Mouse (Mus musculus): Measurements from ENCODE around the gene Fabp6. TPM values are rescaled to one million over a fixed set of nuclear protein-coding genes. Genes with fewer than 3 reads are reported as not detected.

Fabp6 gene
- polyA plus RNA-seq (2014; fragmentation: Nextera tagmentation; extraction: Ambion mirVana), result not detected in 2 replicates

DNA sequence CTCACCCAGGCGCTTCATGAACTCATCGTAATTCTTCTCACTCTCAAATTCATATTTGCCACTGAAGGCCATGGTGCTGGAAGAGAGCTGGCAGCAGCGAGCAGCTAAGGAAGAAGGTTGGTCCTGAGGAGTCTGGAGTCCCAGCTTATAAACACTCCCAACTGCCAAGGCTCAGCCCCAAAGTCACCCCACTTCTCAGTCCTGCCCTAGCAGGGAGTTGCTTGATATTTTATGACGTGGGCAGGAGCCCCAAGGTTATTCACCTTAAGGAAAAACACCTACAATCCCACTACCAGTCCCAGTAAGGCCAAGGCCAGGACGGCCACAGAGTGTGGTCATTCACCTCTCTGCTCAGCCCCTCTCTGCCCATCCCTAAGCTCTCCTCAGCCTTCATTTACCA, at the start of gene Fabp6:
Gene Fabp6, minus strand, starts transcription at position 101 of the 400 bp plus-strand sequence.
- Histone ChIP-seq H3K9me3 (ENCODE audit: control insufficient read depth, low read length) (no peaks in the 10 kb centered on the region), H3K4me3 (ENCODE audit: low read depth, low read length) (no peak within 1 kb of the TSS), H3K9ac (ENCODE audit: low read length) (no peak within 1 kb of the TSS), H3K4me1 (ENCODE audit: control insufficient read depth, insufficient read depth, low read length) (no peaks in the 10 kb centered on the region), H3K4me2 (no peak within 1 kb of the TSS), H3K27me3 (ENCODE audit: control insufficient read depth, insufficient read depth, low read length) (no peaks in the 10 kb centered on the region), H3K27ac (ENCODE audit: low read depth, low read length) (no peak within 1 kb of the TSS), H3K36me3 (ENCODE audit: control insufficient read depth, insufficient read depth, low read length) (no peaks in the 10 kb centered on the region)
- WGBS, result 83% methylated on average over 5 of the region's 5 CpGs
- DNase-seq (ENCODE audit: low spot score, missing footprints) (peak; percentile 60), ATAC-seq (ENCODE audit: low FRiP score) (no peak)

DNA sequence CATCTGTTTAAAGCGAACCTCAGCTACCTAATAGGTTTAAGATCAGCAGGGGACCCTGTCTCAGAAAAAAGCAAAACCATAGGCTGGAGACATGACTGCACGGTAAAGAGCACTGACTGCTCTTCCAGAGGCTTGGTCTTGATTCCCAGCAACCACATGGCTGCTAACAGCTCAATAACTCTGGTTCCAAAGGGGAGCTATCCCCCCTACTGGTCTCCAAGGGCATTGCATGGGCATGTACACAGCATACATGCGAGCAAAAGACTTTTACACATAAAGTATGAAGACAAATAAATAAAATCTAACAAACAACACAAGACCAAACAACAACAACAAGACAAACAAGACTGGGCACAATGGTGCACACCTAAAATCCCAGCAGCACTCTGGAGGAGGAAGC, 43.9 kb upstream of the Fabp6 start:
- Histone ChIP-seq H3K4me1 (ENCODE audit: control insufficient read depth, insufficient read depth, low read length) (peaks cover 9% of the 10 kb centered on the region), H3K4me3 (ENCODE audit: low read depth, low read length) (no peak overlapping the region), H3K27ac (ENCODE audit: low read depth, low read length) (no peak overlapping the region), H3K4me2 (no peak overlapping the region), H3K9me3 (ENCODE audit: control insufficient read depth, low read length) (no peaks in the 10 kb centered on the region), H3K9ac (ENCODE audit: low read length) (no peak overlapping the region), H3K27me3 (ENCODE audit: control insufficient read depth, insufficient read depth, low read length) (no peaks in the 10 kb centered on the region), H3K36me3 (ENCODE audit: control insufficient read depth, insufficient read depth, low read length) (no peaks in the 10 kb centered on the region)
- ATAC-seq (ENCODE audit: low FRiP score) (no peak), DNase-seq (ENCODE audit: low spot score, missing footprints) (no peak)
- 89% methylated on average over 3 of the region's 3 CpGs for WGBS

DNA sequence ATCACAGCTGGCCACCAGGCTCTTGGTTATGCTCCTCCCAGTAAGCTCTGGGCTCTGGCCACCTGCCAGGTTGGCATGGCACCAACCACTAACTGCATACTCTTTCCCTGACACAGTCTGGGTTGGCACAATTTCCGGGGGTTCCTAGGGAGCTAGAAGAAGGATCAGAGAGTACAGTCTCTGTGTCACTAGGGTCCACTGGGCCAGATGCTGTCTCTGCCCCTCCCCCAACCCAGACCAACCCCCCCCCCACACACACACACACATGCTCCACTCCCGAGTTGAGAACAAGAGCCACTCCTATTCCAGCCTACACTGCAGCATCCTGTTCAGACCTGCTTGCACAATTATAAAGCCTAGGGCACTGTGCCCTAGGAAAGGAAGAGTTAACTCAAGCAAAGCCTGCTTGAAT, 41.8 kb upstream of the Fabp6 start:
- Histone ChIP-seq H3K4me2 (no peak overlapping the region), H3K27ac (ENCODE audit: low read depth, low read length) (peak overlapping the region; percentile 48)
- no peak for DNase-seq (ENCODE audit: low spot score, missing footprints)

DNA sequence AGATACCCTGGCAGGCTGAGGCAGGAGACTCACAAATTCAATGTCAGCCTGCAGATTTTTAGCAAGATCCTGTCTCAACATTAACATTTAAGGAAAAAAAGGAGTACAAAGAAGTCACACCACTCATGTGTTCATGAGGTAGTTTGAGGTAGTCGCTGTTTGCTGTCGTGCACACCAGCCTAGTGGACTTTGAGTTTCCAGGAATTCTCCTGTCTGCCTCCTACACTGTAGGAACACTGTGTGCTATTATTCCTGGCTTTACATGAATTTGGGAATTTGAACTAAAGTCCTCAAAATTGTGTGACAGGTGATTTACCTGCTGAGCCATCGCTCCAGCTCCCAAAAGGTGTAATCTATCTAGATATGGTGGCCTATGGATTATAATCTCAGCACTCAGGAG, 37.1 kb upstream of the Fabp6 start:
- Histone ChIP-seq H3K4me3 (ENCODE audit: low read depth, low read length) (no peak overlapping the region), H3K9me3 (ENCODE audit: control insufficient read depth, low read length) (no peaks in the 10 kb centered on the region), H3K9ac (ENCODE audit: low read length) (no peak overlapping the region), H3K4me1 (ENCODE audit: control insufficient read depth, insufficient read depth, low read length) (peaks cover 11% of the 10 kb centered on the region), H3K27me3 (ENCODE audit: control insufficient read depth, insufficient read depth, low read length) (no peaks in the 10 kb centered on the region), H3K36me3 (ENCODE audit: control insufficient read depth, insufficient read depth, low read length) (no peaks in the 10 kb centered on the region), H3K27ac (ENCODE audit: low read depth, low read length) (no peak overlapping the region), H3K4me2 (no peak overlapping the region)
- DNase-seq (ENCODE audit: low spot score, missing footprints) (no peak), ATAC-seq (ENCODE audit: low FRiP score) (no peak)
- 96% methylated on average over 3 of the region's 3 CpGs for WGBS

More for the DNA sequence above, 41.8 kb upstream of the Fabp6 start:
- H3K4me1 ChIP-seq (ENCODE audit: control insufficient read depth, insufficient read depth, low read length), result peaks cover 9% of the 10 kb centered on the region
- no peak overlapping the region for H3K4me3 ChIP-seq (ENCODE audit: low read depth, low read length)
- no peaks in the 10 kb centered on the region for H3K9me3 ChIP-seq (ENCODE audit: control insufficient read depth, low read length)
- no peaks in the 10 kb centered on the region for H3K36me3 ChIP-seq (ENCODE audit: control insufficient read depth, insufficient read depth, low read length)
- 44% methylated on average over 2 of the region's 2 CpGs for WGBS
- ATAC-seq (ENCODE audit: low FRiP score), result peak; percentile 59
- no peaks in the 10 kb centered on the region for H3K27me3 ChIP-seq (ENCODE audit: control insufficient read depth, insufficient read depth, low read length)
- no peak overlapping the region; the same call in 1 of the 2 replicates for H3K9ac ChIP-seq (ENCODE audit: low read length)

DNA sequence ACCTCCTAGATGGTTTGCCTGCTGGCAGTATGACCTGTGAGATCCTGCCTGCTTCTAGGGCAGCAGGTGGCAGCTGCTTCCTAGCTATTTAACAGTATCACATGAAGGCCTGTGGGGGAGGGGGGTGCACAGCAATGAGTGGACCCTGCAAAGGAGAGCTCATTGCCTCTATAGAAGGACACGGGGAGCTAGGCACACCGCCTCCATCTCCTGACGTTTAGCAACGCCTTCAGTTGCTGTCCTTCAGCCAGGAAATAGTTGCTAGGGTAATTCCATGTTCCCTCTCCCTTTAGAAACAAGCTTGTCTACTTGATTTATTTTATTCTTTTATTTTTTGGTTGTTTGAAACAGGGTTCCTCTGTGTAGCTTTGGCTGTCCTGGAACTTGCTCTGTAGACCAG, 35.4 kb upstream of the Fabp6 start:
- 90% methylated on average over 4 of the region's 4 CpGs for WGBS
- Histone ChIP-seq H3K4me2 (no peak overlapping the region), H3K27ac (ENCODE audit: low read depth, low read length) (no peak overlapping the region), H3K4me3 (ENCODE audit: low read depth, low read length) (no peak overlapping the region), H3K36me3 (ENCODE audit: control insufficient read depth, insufficient read depth, low read length) (no peaks in the 10 kb centered on the region), H3K9ac (ENCODE audit: low read length) (no peak overlapping the region), H3K9me3 (ENCODE audit: control insufficient read depth, low read length) (no peaks in the 10 kb centered on the region), H3K4me1 (ENCODE audit: control insufficient read depth, insufficient read depth, low read length) (peaks cover 5% of the 10 kb centered on the region; the same call in 1 of the 2 replicates), H3K27me3 (ENCODE audit: control insufficient read depth, insufficient read depth, low read length) (no peaks in the 10 kb centered on the region)
- DNase-seq (ENCODE audit: low spot score, missing footprints) (no peak), ATAC-seq (ENCODE audit: low FRiP score) (no peak)

DNA sequence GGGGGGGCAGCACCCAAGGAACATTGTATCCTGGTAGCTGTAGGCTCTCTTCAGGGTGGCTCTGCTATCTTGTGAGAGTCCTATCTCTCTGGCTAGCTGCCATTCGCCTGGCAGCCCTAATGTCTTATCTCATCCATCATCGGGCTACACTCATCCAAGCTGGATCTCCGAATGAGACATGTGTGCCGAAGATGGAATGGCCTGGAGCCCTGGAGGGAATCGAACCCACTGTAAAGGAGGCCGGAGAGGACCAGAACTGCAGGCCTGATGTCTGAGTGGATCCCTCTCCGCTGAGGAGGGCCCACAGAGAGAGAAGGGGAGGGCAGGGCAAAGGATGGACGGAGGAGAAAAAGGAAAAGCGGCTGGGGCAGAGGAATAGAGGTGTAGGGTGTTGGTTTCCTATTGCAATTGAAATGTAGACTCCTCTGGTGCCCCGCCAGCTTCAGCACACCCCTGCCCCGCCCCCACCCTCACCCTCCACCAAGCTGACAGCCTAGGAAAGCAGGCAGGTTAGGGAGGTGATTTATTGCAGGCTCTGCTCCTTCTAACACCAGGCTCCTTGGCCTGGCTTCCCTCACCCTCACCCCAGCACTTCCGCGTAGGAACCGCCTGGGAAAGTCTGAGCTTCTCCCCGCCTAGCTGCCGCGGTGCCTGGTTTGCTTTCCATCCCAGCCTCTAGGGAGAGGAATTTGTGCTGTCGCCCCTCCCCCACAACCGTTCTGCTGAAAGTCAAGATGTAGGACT, 32.5 kb upstream of the Fabp6 start:
- DNase-seq (ENCODE audit: low spot score, missing footprints) (peak; percentile 90), ATAC-seq (ENCODE audit: low FRiP score) (peak; percentile 73)
- Histone ChIP-seq H3K4me2 (peak overlapping the region; percentile 22; the same call in 1 of the 2 replicates), H3K4me1 (ENCODE audit: control insufficient read depth, insufficient read depth, low read length) (peaks cover 5% of the 10 kb centered on the region; the same call in 1 of the 2 replicates), H3K36me3 (ENCODE audit: control insufficient read depth, insufficient read depth, low read length) (no peaks in the 10 kb centered on the region), H3K4me3 (ENCODE audit: low read depth, low read length) (no peak overlapping the region), H3K27me3 (ENCODE audit: control insufficient read depth, insufficient read depth, low read length) (no peaks in the 10 kb centered on the region), H3K27ac (ENCODE audit: low read depth, low read length) (no peak overlapping the region), H3K9ac (ENCODE audit: low read length) (peak overlapping the region; percentile 4), H3K9me3 (ENCODE audit: control insufficient read depth, low read length) (no peaks in the 10 kb centered on the region)
- 30% methylated on average over 18 of the region's 19 CpGs for WGBS

DNA sequence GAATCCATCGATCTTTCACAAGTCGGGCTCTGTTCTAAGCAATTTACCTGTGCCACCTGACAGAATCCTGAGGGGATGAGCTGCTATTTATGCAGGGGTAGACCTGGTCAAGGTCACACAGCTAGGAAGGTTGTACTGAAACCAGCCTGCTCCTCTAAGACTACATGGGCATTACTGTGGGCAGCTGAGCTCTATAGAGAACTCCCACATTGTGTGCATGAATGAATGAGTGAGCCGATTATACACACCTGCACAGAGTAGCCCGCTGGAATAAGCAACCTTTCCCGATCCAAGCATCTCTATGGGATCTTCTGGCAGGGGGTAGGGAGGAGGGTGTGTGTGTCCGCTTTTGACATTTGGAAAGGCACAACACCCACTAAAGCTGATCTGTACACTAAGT, 31.8 kb upstream of the Fabp6 start:
- Histone ChIP-seq H3K9ac (ENCODE audit: low read length) (peak overlapping the region; percentile 4; the same call in 1 of the 2 replicates), H3K27me3 (ENCODE audit: control insufficient read depth, insufficient read depth, low read length) (no peaks in the 10 kb centered on the region), H3K4me2 (no peak overlapping the region), H3K4me1 (ENCODE audit: control insufficient read depth, insufficient read depth, low read length) (peaks cover 5% of the 10 kb centered on the region; the same call in 1 of the 2 replicates), H3K27ac (ENCODE audit: low read depth, low read length) (no peak overlapping the region), H3K9me3 (ENCODE audit: control insufficient read depth, low read length) (no peaks in the 10 kb centered on the region), H3K4me3 (ENCODE audit: low read depth, low read length) (no peak overlapping the region), H3K36me3 (ENCODE audit: control insufficient read depth, insufficient read depth, low read length) (no peaks in the 10 kb centered on the region)
- peak; percentile 25; the same call in 1 of the 2 replicates for ATAC-seq (ENCODE audit: low FRiP score)
- WGBS, result 74% methylated on average over 6 of the region's 6 CpGs
- DNase-seq (ENCODE audit: low spot score, missing footprints), result no peak

DNA sequence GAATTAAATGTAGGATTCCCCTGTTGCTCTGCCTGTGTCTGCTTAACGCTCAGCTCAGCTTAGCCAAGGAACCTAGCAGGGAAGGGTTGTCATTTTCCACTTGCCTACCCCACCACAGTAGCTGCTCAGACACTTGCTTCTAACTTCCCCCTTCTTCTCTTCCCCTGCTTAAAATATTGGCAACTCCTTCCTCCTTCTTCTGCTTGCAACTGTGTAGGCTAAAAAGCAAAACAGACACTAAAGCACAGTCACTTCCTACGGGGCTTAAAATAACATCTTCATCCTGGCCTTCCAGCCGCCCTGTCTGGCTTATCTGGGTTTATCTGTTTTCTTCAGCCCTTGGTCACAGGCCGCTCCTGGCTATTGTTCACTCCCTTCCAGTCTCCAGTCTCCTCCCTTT, 31.2 kb upstream of the Fabp6 start:
- H3K4me2 ChIP-seq, result no peak overlapping the region
- 47% methylated on average over 4 of the region's 4 CpGs for WGBS
- no peaks in the 10 kb centered on the region for H3K9me3 ChIP-seq (ENCODE audit: control insufficient read depth, low read length)
- H3K4me1 ChIP-seq (ENCODE audit: control insufficient read depth, insufficient read depth, low read length), result peaks cover 5% of the 10 kb centered on the region; the same call in 1 of the 2 replicates
- ATAC-seq (ENCODE audit: low FRiP score) (no peak), DNase-seq (ENCODE audit: low spot score, missing footprints) (no peak)
- no peaks in the 10 kb centered on the region for H3K27me3 ChIP-seq (ENCODE audit: control insufficient read depth, insufficient read depth, low read length)
- no peaks in the 10 kb centered on the region for H3K36me3 ChIP-seq (ENCODE audit: control insufficient read depth, insufficient read depth, low read length)
- H3K27ac ChIP-seq (ENCODE audit: low read depth, low read length), result no peak overlapping the region
- H3K4me3 ChIP-seq (ENCODE audit: low read depth, low read length), result no peak overlapping the region
- no peak overlapping the region for H3K9ac ChIP-seq (ENCODE audit: low read length)

DNA sequence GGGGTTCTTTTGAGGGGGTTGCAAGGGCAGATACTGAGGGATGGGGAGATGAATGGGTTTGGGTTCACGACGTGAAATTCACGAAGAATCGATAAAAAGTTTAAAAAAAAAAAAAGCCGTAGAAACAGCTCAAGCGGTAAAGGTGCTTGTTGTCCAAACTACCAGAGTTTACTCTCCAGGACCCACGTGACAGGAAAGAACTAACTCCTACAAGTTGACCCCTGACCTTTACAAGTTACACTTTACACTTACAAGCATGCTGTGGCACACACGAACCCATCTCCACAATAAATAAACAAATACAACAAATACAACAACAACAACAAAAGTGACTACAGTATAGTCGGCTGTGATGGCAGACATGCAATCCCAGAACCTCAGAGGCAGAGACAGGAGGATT, 30.3 kb upstream of the Fabp6 start:
- 88% methylated on average over 9 of the region's 9 CpGs for WGBS
- H3K27me3 ChIP-seq (ENCODE audit: control insufficient read depth, insufficient read depth, low read length), result no peaks in the 10 kb centered on the region
- DNase-seq (ENCODE audit: low spot score, missing footprints) (no peak), ATAC-seq (ENCODE audit: low FRiP score) (no peak)
- H3K4me1 ChIP-seq (ENCODE audit: control insufficient read depth, insufficient read depth, low read length), result peaks cover 14% of the 10 kb centered on the region
- no peak overlapping the region for H3K4me2 ChIP-seq
- no peaks in the 10 kb centered on the region for H3K9me3 ChIP-seq (ENCODE audit: control insufficient read depth, low read length)
- H3K4me3 ChIP-seq (ENCODE audit: low read depth, low read length), result no peak overlapping the region
- H3K36me3 ChIP-seq (ENCODE audit: control insufficient read depth, insufficient read depth, low read length), result no peaks in the 10 kb centered on the region
- no peak overlapping the region for H3K27ac ChIP-seq (ENCODE audit: low read depth, low read length)
- no peak overlapping the region for H3K9ac ChIP-seq (ENCODE audit: low read length)

Data from midbrain, embryonic 11.5 days (tissue).